Mouse (Mus musculus) stomach, postnatal 0 days (tissue): Measurements from ENCODE around the gene Gm17662.

ENCODE experiments used
- CTCF ChIP-seq: IDR thresholded peaks from 2 replicates; pipeline ENCODE4 v1.5.1; 2016; ENCODE audit warnings: antibody characterized with exemption, low read depth, mild to moderate bottlenecking, moderate library complexity
- EP300 ChIP-seq: optimal IDR thresholded peaks from 2 replicates; pipeline ENCODE3; 2016; ENCODE audit warnings: antibody characterized with exemption

- TF ChIP-seq CTCF (no peak), EP300 (no peak)
Observed at GRCm38 (mm10) chr4:104813617-104814016, 43.5 kb upstream of the Gm17662 start.
